Mouse (Mus musculus): ENCODE data around the gene Psg21.
A peak's percentile ranks its signal among the peaks of the same experiment; 100 is the strongest.
"Not testable (repeated sequence)": the region's sequence is repeated elsewhere in the genome, so short reads cannot be mapped to it uniquely, and the experiment has no call there.

Gene Psg21

DNA sequence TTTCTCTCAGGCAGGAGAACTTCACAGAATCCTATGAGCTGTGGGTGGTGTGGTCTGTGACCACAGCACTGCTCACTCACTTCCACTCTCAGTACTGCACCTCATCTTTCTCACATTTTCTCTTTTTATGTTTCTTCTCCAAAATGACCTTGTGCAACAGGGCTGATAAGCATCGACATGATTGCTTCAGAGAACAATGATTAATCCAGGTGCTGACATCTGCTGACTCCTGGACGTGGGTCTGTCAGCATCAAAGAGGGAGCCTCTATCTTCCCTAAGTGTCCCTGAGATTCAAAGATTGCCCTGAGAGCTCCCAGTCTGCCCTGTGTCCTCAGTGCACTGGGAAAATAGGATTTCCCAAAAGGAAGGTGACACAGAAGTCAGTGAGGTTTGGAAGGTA, at the start of gene Psg21:
Gene Psg21, minus strand, starts transcription at position 101 of the 400 bp plus-strand sequence.
- DNase-seq: not testable (repeated sequence)

DNA sequence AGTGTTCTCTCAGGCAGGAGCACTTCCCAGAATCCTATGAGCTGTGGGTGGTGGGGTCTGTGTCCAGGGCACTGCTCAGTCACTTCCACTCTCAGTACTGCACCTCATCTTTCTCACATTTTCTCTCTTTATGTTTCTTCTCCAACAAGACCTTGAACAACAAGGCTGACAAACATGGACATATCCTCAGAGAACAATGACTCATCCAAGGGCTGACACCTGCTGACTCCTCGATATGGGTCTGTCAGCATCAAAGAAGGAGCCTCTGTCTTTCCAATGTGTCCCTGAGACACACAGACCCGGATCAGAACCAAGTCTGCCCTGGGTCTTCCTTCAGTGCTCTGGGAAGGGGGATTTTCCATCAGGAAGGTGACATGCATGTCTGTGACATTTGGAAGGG, 29.6 kb upstream of the Psg21 start, which contains the start of gene Psg20:
Gene Psg20, minus strand, starts transcription at position 101 of the 400 bp plus-strand sequence.
- DNase-seq: no peak

DNA sequence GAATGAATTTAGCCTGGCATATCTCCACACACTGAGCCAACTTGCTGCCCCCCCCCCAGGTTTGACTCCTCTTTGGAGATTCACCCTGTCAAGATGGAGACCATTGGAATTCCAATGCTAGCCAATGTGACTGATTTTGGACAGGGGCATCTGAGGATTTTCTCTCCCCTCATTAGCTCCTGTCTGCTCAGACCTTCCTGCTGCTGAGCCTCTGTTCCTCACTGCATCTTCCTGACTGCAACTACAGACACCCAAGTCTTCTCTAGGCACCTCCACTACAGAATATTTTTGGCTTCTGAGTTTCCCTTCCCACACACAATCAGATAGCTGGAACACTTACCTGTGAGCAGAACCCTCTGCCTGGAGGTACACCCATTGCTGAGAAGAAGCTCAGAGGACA, 29.1 kb upstream of the Psg21 start:
- DNase-seq: no peak

DNA sequence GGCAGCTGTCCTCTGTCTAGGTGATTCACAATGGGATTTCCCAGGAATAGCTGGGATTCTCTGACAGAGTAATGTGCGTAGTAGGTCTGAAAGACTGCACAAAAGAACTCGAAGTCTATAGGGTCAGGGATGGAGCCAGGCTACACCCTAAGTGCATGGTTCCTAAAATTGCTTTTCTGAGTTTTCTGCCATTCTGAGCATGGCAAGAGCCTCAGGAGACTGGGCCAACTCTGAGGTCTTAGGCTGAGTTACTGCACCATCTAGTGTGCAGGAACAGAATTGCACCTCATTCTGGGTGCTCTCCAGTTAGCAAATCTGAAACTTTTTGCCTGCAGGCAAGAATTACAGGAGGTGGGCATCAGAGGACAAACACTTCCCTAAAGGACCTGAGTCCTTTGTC, 23.2 kb upstream of the Psg21 start:
- DNase-seq: peak; percentile 27

DNA sequence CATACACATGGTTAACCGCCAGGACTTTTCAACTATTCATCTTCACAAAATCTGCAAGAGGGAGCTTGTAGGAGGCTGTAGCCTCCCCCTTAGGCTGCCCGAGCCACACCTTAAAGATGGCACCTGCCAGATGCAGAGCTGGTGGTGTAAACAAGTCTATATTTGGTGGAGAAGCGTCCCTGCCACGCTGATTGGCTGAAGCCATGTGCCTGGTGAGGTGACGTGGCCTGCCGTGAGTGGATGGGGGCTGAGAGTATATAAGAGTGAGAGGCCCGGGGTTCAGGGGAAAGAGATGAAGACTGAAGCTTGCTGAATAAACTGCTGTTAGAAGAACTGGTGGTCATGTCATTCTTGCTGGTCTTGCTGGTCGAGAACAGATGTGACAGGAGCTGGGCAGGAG, 29.6 kb downstream of the Psg21 start:
- not testable (repeated sequence) for DNase-seq

DNA sequence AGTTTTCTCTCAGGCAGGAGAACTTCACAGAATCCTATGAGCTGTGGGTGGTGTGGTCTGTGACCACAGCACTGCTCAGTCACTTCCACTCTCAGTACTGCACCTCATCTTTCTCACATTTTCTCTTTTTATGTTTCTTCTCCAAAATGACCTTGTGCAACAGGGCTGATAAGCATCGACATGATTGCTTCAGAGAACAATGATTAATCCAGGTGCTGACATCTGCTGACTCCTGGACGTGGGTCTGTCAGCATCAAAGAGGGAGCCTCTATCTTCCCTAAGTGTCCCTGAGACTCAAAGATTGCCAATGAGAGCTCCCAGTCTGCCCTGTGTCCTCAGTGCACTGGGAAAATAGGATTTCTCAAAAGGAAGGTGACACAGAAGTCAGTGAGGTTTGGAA, 40.1 kb downstream of the Psg21 start, which contains the start of gene Psg23:
Gene Psg23, minus strand, starts transcription at position 101 of the 400 bp plus-strand sequence.
- not testable (repeated sequence) for DNase-seq
